Mouse (Mus musculus): ENCODE data around the gene B4galnt2. TPM values are rescaled to one million over a fixed set of nuclear protein-coding genes. Genes with fewer than 3 reads are reported as not detected.

B4galnt2 gene
- polyA plus RNA-seq, 1 experiment from 2014 or later, result not detected

GRCm38 (mm10) chr11:95844935-95845334 is 69.8 kb downstream of the B4galnt2 start:
- no peak for ATAC-seq
- H3K9ac ChIP-seq (ENCODE audit: low read depth, low read length), result no peak overlapping the region
- H3K4me1 ChIP-seq (ENCODE audit: control insufficient read depth, insufficient read depth, low read depth, low read length), result no peaks in the 10 kb centered on the region
- no peaks in the 10 kb centered on the region for H3K9me3 ChIP-seq (ENCODE audit: control insufficient read depth, low read length)
- H3K36me3 ChIP-seq (ENCODE audit: control insufficient read depth, insufficient read depth, low read length), result no peaks in the 10 kb centered on the region
- H3K4me3 ChIP-seq (ENCODE audit: low read length), result no peak overlapping the region
- no peak overlapping the region for H3K4me2 ChIP-seq (ENCODE audit: low read length)
- no peak overlapping the region for H3K27ac ChIP-seq (ENCODE audit: low read depth, low read length)
- no peaks in the 10 kb centered on the region for H3K27me3 ChIP-seq (replicated peaks; ENCODE audit: control insufficient read depth, insufficient read depth, low read length)
- 86% methylated on average over 4 of the region's 4 CpGs for WGBS

GRCm38 (mm10) chr11:95843421-95843950 is 71.2 kb downstream of the B4galnt2 start:
- ATAC-seq, result no peak

GRCm38 (mm10) chr11:95842953-95843352 is 71.7 kb downstream of the B4galnt2 start:
- Histone ChIP-seq H3K4me1 (ENCODE audit: control insufficient read depth, insufficient read depth, low read depth, low read length) (no peaks in the 10 kb centered on the region), H3K36me3 (ENCODE audit: control insufficient read depth, insufficient read depth, low read length) (no peaks in the 10 kb centered on the region), H3K4me2 (ENCODE audit: low read length) (no peak overlapping the region), H3K27me3 (replicated peaks; ENCODE audit: control insufficient read depth, insufficient read depth, low read length) (no peaks in the 10 kb centered on the region), H3K9ac (ENCODE audit: low read depth, low read length) (no peak overlapping the region), H3K9me3 (ENCODE audit: control insufficient read depth, low read length) (no peaks in the 10 kb centered on the region), H3K27ac (ENCODE audit: low read depth, low read length) (no peak overlapping the region), H3K4me3 (ENCODE audit: low read length) (no peak overlapping the region)
- ATAC-seq, result no peak
- 80% methylated on average over 5 of the region's 5 CpGs for WGBS

More at GRCm38 (mm10) chr11:95843421-95843950, 71.2 kb downstream of the B4galnt2 start:
- Histone ChIP-seq H3K27me3 (replicated peaks; ENCODE audit: control insufficient read depth, insufficient read depth, low read length) (no peaks in the 10 kb centered on the region), H3K36me3 (ENCODE audit: control insufficient read depth, insufficient read depth, low read length) (no peaks in the 10 kb centered on the region), H3K9ac (ENCODE audit: low read depth, low read length) (no peak overlapping the region), H3K9me3 (ENCODE audit: control insufficient read depth, low read length) (no peaks in the 10 kb centered on the region), H3K4me1 (ENCODE audit: control insufficient read depth, insufficient read depth, low read depth, low read length) (no peaks in the 10 kb centered on the region), H3K4me3 (ENCODE audit: low read length) (no peak overlapping the region), H3K27ac (ENCODE audit: low read depth, low read length) (no peak overlapping the region), H3K4me2 (ENCODE audit: low read length) (no peak overlapping the region)
- 59% methylated on average over 6 of the region's 6 CpGs for WGBS

GRCm38 (mm10) chr11:95842074-95842681 is 72.5 kb downstream of the B4galnt2 start, which contains the start of gene Abi3:
Abi3 (minus strand) TSS chr11:95842476.
- Histone ChIP-seq H3K27ac (ENCODE audit: low read depth, low read length) (no peak within 1 kb of the TSS), H3K9ac (ENCODE audit: low read depth, low read length) (no peak within 1 kb of the TSS), H3K36me3 (ENCODE audit: control insufficient read depth, insufficient read depth, low read length) (no peaks in the 10 kb centered on the region), H3K27me3 (replicated peaks; ENCODE audit: control insufficient read depth, insufficient read depth, low read length) (no peaks in the 10 kb centered on the region), H3K9me3 (ENCODE audit: control insufficient read depth, low read length) (no peaks in the 10 kb centered on the region), H3K4me3 (ENCODE audit: low read length) (no peak within 1 kb of the TSS), H3K4me2 (ENCODE audit: low read length) (no peak within 1 kb of the TSS), H3K4me1 (ENCODE audit: control insufficient read depth, insufficient read depth, low read depth, low read length) (peaks cover 2% of the 10 kb centered on the region; the same call in 1 of the 2 replicates)
- WGBS, result 19% methylated on average over 11 of the region's 11 CpGs
- ATAC-seq, result no peak

- no peak for ATAC-seq
- Histone ChIP-seq H3K9me3 (ENCODE audit: control insufficient read depth, low read length) (no peaks in the 10 kb centered on the region), H3K27ac (ENCODE audit: low read depth, low read length) (no peak overlapping the region), H3K9ac (ENCODE audit: low read depth, low read length) (no peak overlapping the region), H3K36me3 (ENCODE audit: control insufficient read depth, insufficient read depth, low read length) (no peaks in the 10 kb centered on the region), H3K4me2 (ENCODE audit: low read length) (no peak overlapping the region), H3K4me3 (ENCODE audit: low read length) (no peak overlapping the region), H3K4me1 (ENCODE audit: control insufficient read depth, insufficient read depth, low read depth, low read length) (peaks cover 7% of the 10 kb centered on the region; the same call in 1 of the 2 replicates), H3K27me3 (replicated peaks; ENCODE audit: control insufficient read depth, insufficient read depth, low read length) (no peaks in the 10 kb centered on the region; the same call in 1 of the 2 replicates)
- WGBS, result 60% methylated on average over 10 of the region's 10 CpGs
These were observed 73.2 kb downstream of the B4galnt2 start for GRCm38 (mm10) chr11:95841498-95841830.

GRCm38 (mm10) chr11:95840694-95841497 is 73.8 kb downstream of the B4galnt2 start:
- 76% methylated on average over 5 of the region's 5 CpGs for WGBS
- Histone ChIP-seq H3K9me3 (ENCODE audit: control insufficient read depth, low read length) (no peaks in the 10 kb centered on the region), H3K27me3 (replicated peaks; ENCODE audit: control insufficient read depth, insufficient read depth, low read length) (peaks cover 3% of the 10 kb centered on the region; the same call in 1 of the 2 replicates), H3K4me1 (ENCODE audit: control insufficient read depth, insufficient read depth, low read depth, low read length) (peaks cover 8% of the 10 kb centered on the region; the same call in 1 of the 2 replicates), H3K4me2 (ENCODE audit: low read length) (no peak overlapping the region), H3K36me3 (ENCODE audit: control insufficient read depth, insufficient read depth, low read length) (no peaks in the 10 kb centered on the region), H3K27ac (ENCODE audit: low read depth, low read length) (no peak overlapping the region), H3K9ac (ENCODE audit: low read depth, low read length) (no peak overlapping the region), H3K4me3 (ENCODE audit: low read length) (no peak overlapping the region)
- ATAC-seq, result no peak

GRCm38 (mm10) chr11:95838999-95839868 is 75.5 kb downstream of the B4galnt2 start:
- peaks cover 13% of the 10 kb centered on the region for H3K27me3 ChIP-seq (replicated peaks; ENCODE audit: control insufficient read depth, insufficient read depth, low read length)
- H3K4me3 ChIP-seq (ENCODE audit: low read length), result no peak overlapping the region
- H3K27ac ChIP-seq (ENCODE audit: low read depth, low read length), result no peak overlapping the region
- no peak overlapping the region for H3K9ac ChIP-seq (ENCODE audit: low read depth, low read length)
- H3K4me1 ChIP-seq (ENCODE audit: control insufficient read depth, insufficient read depth, low read depth, low read length), result peaks cover 8% of the 10 kb centered on the region
- no peak overlapping the region for H3K4me2 ChIP-seq (ENCODE audit: low read length)
- H3K36me3 ChIP-seq (ENCODE audit: control insufficient read depth, insufficient read depth, low read length), result no peaks in the 10 kb centered on the region
- 57% methylated on average over 8 of the region's 8 CpGs for WGBS
- no peak for ATAC-seq
- H3K9me3 ChIP-seq (ENCODE audit: control insufficient read depth, low read length), result no peaks in the 10 kb centered on the region

GRCm38 (mm10) chr11:95838598-95838997 is 76.1 kb downstream of the B4galnt2 start:
- no peak overlapping the region for H3K27ac ChIP-seq (ENCODE audit: low read depth, low read length)
- H3K36me3 ChIP-seq (ENCODE audit: control insufficient read depth, insufficient read depth, low read length), result no peaks in the 10 kb centered on the region
- H3K27me3 ChIP-seq (replicated peaks; ENCODE audit: control insufficient read depth, insufficient read depth, low read length), result peaks cover 20% of the 10 kb centered on the region
- no peak overlapping the region for H3K9ac ChIP-seq (ENCODE audit: low read depth, low read length)
- no peaks in the 10 kb centered on the region for H3K9me3 ChIP-seq (ENCODE audit: control insufficient read depth, low read length)
- no peak overlapping the region for H3K4me3 ChIP-seq (ENCODE audit: low read length)
- H3K4me2 ChIP-seq (ENCODE audit: low read length), result no peak overlapping the region
- ATAC-seq, result no peak
- H3K4me1 ChIP-seq (ENCODE audit: control insufficient read depth, insufficient read depth, low read depth, low read length), result peaks cover 12% of the 10 kb centered on the region
- 74% methylated on average over 4 of the region's 4 CpGs for WGBS

Data from hindbrain, embryonic 16.5 days (tissue).